Mouse (Mus musculus) cortical plate, adult 2 months (tissue): Measurements from ENCODE around the gene Amfr.

Experiments used
- CTCF ChIP-seq: fragments of 200-500 bp; IDR thresholded peaks from 2 replicates; pipeline ENCODE4 v1.5.1; 2011; ENCODE audit warnings: mild to moderate bottlenecking, control low read depth, low read length; ENCODE audit not compliant: insufficient read depth; ENCODE audit errors: extremely low read depth
- POLR2A ChIP-seq: fragments of 200-500 bp; IDR thresholded peaks from 2 replicates; pipeline ENCODE4 v1.6.1; 2011; ENCODE audit warnings: mild to moderate bottlenecking, low read length, control low read depth; ENCODE audit not compliant: insufficient read depth; ENCODE audit errors: extremely low read depth

DNA sequence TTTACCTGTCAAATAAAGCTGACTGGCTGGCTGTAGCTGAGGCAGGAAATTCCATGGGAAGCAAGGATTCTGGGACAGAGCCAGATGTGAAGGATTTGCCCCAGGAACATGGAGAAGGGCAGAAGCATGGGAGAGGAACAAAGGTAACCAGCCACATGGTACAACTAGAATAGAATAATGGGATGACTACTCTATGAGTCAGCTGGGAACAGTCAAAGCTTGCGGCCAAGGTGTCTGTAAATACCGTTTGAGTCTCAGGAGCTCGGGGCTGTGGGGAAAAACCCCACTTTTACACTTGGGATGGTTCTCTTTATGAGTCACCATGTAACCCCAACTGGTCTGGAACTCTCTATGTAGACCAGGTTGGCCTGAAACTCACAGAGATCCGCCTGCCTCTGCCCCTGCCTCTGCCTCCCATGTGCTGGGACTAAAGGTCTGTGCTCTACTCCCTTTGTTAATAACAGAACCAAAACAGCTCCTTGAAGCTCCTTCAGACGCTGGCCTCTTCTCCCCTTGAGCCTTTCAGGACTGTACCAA is 30.9 kb downstream of the Amfr start:
- no peak for TF ChIP-seq CTCF
- TF ChIP-seq POLR2A = no peak
